Mouse (Mus musculus) CD4-positive, CD25-positive, alpha-beta regulatory T cell, adult 2 months (primary cell): ENCODE measurements around the gene Dusp18.

Experiments used
- DNase-seq: peaks from one replicate; pipeline ENCODE4 v3.0.0-alpha.2; 2012; ENCODE audit warnings: low read depth, low spot score

Gene Dusp18

GRCm38 (mm10) chr11:3930019-3930418 is 35.0 kb downstream of the Dusp18 start:
- DNase-seq: no peak

- no peak for DNase-seq
Measured at GRCm38 (mm10) chr11:3930931-3931330, 35.9 kb downstream of the Dusp18 start.

GRCm38 (mm10) chr11:3931511-3932211 is 36.6 kb downstream of the Dusp18 start, which contains the start of gene Tcn2:
Tcn2 (minus strand) TSS chr11:3932159.
- DNase-seq: peak; percentile 86

GRCm38 (mm10) chr11:3933756-3934285 is 38.8 kb downstream of the Dusp18 start:
- DNase-seq: no peak

GRCm38 (mm10) chr11:3935135-3935534 is 40.1 kb downstream of the Dusp18 start:
- DNase-seq: no peak

GRCm38 (mm10) chr11:3936318-3936717 is 41.3 kb downstream of the Dusp18 start:
- no peak for DNase-seq

- DNase-seq: no peak
Measured at GRCm38 (mm10) chr11:3937321-3937874, 42.4 kb downstream of the Dusp18 start.

GRCm38 (mm10) chr11:3941371-3941770 is 46.3 kb downstream of the Dusp18 start:
- DNase-seq: no peak

- no peak for DNase-seq
Measured at GRCm38 (mm10) chr11:3946386-3946785, 51.3 kb downstream of the Dusp18 start.
